Mouse (Mus musculus): ENCODE data around the gene Ddx17. TPM values are rescaled to one million over a fixed set of nuclear protein-coding genes. Genes with fewer than 3 reads are reported as not detected.

The Ddx17 gene
- 237 TPM for polyA plus RNA-seq (2014; fragmentation: Illumina TruSeq; extraction: RNeasy Lipid Tissue Mini Kit (QIAGEN cat#74804))

DNA sequence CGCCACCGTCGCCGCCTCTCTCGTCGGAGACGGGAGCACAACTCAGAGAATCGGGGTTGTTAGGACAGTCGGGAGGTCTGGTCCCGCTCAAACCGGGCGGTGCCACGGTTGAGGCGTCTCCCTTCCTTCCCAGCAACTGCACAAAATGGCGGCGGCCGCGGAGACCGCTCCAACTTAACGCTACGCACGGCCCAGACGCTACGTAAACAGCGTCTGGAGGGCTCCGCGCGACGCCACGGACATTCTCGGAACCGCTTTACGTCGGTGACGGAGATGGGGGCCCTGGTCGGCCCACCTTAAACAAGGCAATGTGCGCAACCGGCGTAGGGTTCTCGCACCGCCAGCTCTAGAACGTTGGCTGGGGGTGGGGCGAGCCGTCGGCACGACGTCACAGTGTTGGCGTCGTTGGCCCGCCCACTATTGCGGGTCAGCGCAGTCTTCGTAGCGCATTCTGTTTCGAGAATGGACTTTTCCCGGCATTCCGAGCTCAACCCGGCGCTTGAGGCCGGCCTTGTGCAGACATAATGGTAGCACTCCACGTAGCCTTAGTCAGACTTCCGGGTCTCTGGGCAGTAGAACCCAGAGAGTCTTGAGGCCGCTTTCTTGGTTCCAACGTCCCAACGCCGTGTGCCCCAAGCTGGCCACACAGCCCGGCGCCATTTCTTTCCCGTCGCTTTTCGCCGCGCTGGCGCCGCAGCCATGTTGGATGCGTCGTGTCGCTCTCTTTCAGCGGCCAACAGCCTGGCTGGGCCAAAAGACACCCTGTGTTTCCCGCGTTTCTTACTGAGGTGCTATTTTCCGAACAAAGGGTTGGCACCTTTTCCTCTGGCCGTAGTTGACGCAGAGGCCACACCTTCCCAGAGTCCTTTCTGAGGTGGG is at the start of gene Ddx17:
Ddx17 (minus strand) TSS at position 332 of the 879 bp plus-strand sequence.

DNA sequence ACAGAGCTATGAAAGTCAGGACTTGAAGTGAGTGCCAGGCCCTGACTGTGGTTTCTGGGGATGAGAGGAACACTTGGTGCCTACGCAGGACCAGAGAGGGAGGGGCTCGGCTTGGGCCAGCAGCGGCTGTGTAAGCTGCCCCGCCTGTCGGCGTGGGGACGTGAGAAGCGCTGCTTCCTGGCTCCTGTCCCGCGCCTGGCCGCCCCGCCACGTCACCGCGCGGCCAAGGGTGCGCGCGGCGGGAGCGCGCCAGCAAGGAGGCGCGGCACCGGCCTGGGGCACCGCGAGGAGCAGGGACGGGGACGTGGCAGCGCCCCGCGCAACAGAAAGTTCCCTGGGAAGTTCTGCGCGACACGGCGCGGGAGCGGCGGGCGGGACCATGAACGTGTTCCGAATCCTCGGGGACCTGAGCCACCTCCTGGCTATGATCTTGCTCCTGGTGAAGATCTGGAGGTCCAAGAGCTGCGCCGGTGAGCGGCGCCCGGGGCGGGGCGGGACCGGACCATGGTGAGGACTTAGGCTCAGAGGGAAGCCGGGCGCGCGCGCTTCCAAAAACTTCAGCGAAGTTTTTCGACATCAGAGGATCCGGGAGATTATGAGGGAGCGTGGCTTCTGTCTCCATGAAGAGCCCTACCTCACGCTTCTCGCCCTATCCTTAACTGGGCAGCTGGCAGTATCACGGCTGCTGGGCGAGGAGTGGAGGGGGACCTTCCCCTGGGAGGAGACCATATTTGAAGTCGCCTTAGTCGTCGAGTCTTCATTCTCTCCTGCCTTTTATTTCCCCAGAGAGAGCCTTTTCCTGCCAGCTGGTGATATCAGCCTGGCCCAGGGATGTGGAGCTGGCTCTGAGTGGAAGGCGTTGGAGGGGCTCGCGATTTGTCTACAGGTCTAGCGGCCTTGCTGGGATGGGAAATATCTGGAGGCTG is 30.1 kb downstream of the Ddx17 start, which contains the start of gene Kdelr3:
Kdelr3 (plus strand) TSS at position 241 of the 926 bp plus-strand sequence.

DNA sequence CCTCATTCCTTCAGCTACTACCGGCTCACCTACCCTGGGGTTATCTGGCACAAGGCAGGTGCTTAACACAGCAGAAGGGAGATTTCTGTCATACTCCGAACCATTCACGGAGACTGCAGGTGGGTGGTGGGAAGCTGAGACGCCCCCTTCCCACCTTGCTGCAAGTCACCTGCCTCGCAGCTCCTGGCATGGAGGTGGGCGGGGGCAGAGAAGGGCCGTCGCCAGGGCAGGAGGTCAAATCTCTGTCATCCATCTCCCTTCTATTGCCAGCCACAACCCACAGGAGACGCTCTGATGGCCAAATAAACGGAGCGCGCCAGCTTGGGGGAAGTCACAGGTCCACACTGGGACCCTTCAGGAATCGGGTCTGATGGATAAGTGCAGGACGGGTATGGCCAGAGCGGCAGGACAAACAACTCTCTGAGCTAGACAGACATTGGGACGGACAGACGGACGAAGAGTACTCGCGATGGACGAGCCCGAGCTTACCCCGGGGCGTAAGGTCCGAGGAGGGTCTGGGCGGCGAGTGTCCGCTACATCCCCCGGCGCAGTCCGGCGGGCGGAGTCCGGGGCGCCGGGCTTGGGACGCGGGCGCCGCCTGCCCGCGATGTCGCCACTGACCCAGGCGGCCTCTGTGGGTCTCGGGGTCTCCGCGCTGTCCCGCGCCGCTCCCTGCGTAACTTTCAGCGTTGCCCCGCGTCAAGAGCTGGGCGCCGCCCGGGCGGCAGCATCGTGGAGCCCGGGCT is 41.7 kb downstream of the Ddx17 start, which contains the start of gene Kcnj4:
Kcnj4 (minus strand) TSS at position 535 of the 746 bp plus-strand sequence.

Other genes with a start within 250 kb of the Ddx17 start
- 0.26 TPM for gene Pla2g6, start 218.4 kb downstream of the Ddx17 start, polyA plus RNA-seq (2014; fragmentation: Illumina TruSeq; extraction: RNeasy Lipid Tissue Mini Kit (QIAGEN cat#74804))
- 1.3 TPM for gene Maff, start 200.1 kb downstream of the Ddx17 start, polyA plus RNA-seq (2014; fragmentation: Illumina TruSeq; extraction: RNeasy Lipid Tissue Mini Kit (QIAGEN cat#74804))
- 8.1 TPM for gene Tmem184b, start 143.2 kb downstream of the Ddx17 start, polyA plus RNA-seq (2014; fragmentation: Illumina TruSeq; extraction: RNeasy Lipid Tissue Mini Kit (QIAGEN cat#74804))
- 13.7 TPM for gene Csnk1e, start 91.2 kb downstream of the Ddx17 start, polyA plus RNA-seq (2014; fragmentation: Illumina TruSeq; extraction: RNeasy Lipid Tissue Mini Kit (QIAGEN cat#74804))
- gene Kcnj4, start 41.5 kb downstream of the Ddx17 start, polyA plus RNA-seq (2014; fragmentation: Illumina TruSeq; extraction: RNeasy Lipid Tissue Mini Kit (QIAGEN cat#74804)) = not detected
- gene Kdelr3, start 30.3 kb downstream of the Ddx17 start, polyA plus RNA-seq (2014; fragmentation: Illumina TruSeq; extraction: RNeasy Lipid Tissue Mini Kit (QIAGEN cat#74804)) = 14.0 TPM
- gene Dmc1, start 58.4 kb upstream of the Ddx17 start, polyA plus RNA-seq (2014; fragmentation: Illumina TruSeq; extraction: RNeasy Lipid Tissue Mini Kit (QIAGEN cat#74804)) = 1.3 TPM
- 1.5 TPM for gene Fam227a, start 112.2 kb upstream of the Ddx17 start, polyA plus RNA-seq (2014; fragmentation: Illumina TruSeq; extraction: RNeasy Lipid Tissue Mini Kit (QIAGEN cat#74804))
- 2.4 TPM for gene Cby1, start 112.5 kb upstream of the Ddx17 start, polyA plus RNA-seq (2014; fragmentation: Illumina TruSeq; extraction: RNeasy Lipid Tissue Mini Kit (QIAGEN cat#74804))
- gene Tomm22, start 124.1 kb upstream of the Ddx17 start, polyA plus RNA-seq (2014; fragmentation: Illumina TruSeq; extraction: RNeasy Lipid Tissue Mini Kit (QIAGEN cat#74804)) = 270 TPM
- 24.8 TPM for gene Josd1, start 141.2 kb upstream of the Ddx17 start, polyA plus RNA-seq (2014; fragmentation: Illumina TruSeq; extraction: RNeasy Lipid Tissue Mini Kit (QIAGEN cat#74804))
- gene Gtpbp1, start 144.1 kb upstream of the Ddx17 start, polyA plus RNA-seq (2014; fragmentation: Illumina TruSeq; extraction: RNeasy Lipid Tissue Mini Kit (QIAGEN cat#74804)) = 1.2 TPM
- 6.8 TPM for gene Sun2, start 195.8 kb upstream of the Ddx17 start, polyA plus RNA-seq (2014; fragmentation: Illumina TruSeq; extraction: RNeasy Lipid Tissue Mini Kit (QIAGEN cat#74804))
- gene Dnal4, start 231.1 kb upstream of the Ddx17 start, polyA plus RNA-seq (2014; fragmentation: Illumina TruSeq; extraction: RNeasy Lipid Tissue Mini Kit (QIAGEN cat#74804)) = 1.7 TPM

Measured in ovary, adult 10 weeks (tissue).